Mouse (Mus musculus) WW6 (cell line): ENCODE results near the gene Setd1b.

Experiments
- DNase-seq: peaks from one replicate; pipeline ENCODE4 v3.0.0-alpha.2; 2013; ENCODE audit warnings: low read depth, low spot score

The Setd1b gene

DNA sequence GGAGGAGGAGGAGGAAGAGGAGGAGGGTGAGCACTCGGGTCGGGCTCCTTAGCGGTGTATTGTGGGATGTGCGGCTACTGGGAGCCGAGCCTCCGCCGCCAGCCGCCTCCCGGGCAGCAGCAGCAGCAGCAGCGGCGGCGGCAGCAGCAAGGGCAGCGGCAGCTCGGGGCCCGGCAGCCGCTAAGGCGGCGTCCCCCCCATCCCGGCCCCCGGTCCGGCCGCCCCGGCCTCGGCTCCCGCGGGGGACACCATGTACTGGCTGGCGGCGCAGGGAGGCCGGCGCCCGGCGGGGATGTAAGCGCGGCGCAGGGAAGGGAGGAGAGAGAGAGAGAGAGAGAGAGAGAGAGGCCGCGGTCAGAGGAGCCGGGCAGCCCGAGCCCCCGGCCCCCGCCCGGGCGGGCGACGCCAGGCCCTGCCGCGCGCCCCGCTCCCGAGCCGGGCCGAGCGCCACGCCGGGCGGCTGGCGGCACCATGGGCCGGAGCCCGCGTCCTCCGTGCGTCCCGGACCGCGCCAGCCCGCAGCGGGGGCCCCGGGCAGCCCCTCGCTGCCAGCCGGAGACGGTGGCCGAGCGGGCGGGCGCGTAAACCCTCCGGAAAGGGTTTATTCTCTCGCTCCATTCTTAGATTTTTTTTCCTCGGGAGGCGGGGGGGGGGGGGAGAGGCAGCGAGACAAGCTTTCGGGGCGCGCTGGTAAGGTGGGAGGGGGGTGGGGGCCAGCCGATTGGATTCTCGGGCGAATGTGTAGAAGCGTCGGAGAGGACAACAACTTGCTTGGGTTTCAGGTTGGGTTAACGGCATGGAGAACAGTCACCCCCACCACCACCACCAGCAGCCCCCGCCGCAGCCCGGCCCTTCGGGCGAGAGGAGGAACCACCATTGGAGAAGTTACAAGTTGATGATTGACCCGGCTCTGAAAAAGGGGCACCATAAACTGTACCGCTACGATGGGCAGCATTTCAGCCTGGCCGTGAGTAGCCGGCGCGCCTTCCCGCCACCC lies at the start of gene Setd1b:
Gene Setd1b (plus strand): TSS at position 33 of the 997 bp plus-strand sequence.
- no peak for DNase-seq

DNA sequence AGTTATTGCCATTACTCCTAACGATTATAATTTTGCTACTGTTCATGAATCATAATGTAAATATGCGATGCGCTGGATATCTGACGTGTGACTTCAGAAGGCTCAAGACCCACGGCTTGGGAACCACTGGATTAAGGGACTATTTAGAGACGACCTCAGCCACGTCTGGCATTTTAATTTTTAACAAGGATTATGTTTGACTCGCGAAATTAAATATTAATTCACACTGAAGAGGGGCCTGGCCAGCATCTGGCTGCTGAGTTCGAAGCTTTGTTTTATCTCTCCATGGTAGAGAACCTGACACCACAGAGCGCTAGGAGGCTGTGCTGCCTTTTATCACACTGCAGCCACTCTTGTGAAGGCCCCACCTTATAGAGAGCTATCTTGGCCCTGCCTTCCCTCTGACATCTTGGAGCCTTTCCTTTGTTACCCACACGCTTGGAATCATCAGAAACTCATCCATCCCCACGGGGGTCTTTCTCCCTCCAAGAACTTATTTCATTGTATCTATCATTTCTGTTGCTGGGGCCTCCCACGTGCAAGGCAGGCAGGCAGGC lies 48.8 kb upstream of the Setd1b start:
- DNase-seq: no peak

DNA sequence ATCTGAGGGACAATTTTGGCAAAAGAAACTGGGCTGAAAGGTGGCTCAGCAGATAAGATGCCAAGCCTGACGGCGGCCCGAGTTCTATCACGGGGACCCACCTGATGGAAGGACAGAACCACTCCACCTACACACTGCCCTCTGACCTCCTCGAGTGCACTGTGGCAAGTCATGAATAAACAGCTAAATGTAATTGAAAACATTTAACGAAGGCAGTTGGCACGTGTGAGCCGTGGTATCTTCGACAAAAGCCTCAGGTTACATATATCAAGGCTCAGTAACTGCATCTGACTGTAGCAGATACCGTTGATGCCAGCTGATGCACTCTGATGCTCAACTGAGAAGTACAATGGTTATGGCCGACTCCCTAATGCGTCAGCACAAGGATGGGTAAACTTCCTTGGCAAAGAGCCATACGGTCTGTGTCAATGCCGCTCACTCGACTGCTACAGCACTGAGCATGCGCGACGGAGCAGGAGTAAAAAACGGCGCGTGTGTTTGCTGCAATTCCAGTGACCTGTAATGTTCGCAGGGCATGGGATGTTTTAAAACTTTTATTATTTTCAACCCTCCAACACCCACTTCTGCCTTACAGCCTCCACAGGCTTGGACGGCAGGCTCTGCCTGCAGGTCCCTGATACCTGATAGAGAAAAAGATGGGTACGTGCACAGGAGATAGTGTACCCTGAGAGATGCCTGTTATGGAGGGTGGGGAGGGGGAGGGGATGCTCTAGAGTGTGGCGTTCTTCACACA lies 47.6 kb upstream of the Setd1b start:
- no peak for DNase-seq

DNA sequence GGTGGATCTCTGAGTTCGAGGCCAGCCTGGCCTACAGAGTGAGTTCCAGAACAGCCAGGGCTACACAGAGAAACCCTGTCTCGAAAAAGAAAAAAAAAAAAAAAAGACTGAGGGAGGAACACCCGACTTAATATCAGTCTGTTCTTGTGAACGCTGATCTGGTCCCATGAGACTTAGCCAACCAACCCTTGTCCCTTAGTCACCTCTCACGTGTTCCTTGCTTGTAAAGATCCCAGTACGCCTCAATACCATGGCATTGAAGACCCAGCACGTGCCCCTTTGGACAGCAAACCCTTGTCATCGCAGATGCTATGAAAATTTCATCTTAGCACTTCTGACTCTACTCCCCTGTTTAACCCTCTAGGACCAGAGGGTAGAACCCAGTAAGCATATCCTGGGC lies 45.7 kb upstream of the Setd1b start:
- DNase-seq: no peak

DNA sequence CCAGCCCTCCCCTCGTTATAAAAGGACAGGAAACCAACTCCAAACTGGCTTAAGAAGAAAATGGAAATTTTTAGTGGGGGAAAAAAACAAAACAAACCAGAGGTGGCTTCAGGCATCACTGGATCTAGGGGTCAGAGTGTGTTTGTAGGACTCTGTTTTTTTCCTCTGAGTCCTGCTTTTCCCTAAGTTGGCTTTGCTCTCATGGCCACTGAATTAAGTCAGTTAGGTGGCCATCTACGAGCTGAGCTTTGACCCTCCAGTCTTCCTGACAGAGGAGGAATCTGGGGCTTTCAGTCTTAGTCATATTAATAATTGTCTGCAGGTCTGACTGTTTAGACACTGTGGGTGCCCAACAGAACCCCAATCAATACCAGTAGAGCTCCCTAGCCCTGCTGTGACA lies 43.5 kb upstream of the Setd1b start:
- DNase-seq: no peak

DNA sequence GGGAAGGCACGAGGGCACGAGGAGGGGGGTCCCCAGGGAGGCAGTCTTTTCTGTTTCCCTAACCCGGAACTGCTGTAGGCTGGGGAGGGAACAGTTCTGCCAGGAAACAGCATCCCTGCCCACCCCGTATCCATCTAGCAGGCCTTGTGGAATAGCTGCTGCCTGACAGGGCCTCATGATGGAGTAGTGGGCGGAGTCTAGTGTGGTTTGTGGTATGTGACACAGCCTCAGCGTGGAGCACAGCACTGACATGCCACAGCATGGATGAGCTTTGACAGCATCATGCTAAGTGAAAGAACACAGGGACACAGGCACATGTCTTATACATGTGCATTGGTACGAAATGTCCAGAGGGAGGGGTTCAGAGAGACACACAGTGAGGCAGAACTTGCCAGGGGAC lies 39.6 kb upstream of the Setd1b start:
- DNase-seq: no peak

DNA sequence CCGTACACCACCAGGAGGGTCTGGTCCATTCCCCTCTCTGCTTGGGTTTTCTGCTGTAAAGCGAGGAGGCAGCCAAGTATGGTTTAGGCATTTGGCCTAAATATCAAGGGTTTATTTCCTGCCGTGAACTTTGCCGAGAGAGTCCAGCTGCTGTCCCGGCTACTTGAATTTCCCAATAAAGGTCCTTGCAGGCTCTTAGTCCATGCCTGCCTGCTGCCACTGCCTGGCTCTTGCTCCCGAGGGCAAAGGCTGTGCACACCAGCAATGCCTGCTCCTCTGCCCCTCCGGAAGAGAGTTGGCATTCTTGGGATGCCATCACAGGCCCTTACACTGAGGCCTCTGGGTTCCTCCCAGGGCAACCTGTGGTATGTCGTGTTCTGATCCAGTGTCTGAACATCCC lies 38.4 kb upstream of the Setd1b start:
- no peak for DNase-seq

DNA sequence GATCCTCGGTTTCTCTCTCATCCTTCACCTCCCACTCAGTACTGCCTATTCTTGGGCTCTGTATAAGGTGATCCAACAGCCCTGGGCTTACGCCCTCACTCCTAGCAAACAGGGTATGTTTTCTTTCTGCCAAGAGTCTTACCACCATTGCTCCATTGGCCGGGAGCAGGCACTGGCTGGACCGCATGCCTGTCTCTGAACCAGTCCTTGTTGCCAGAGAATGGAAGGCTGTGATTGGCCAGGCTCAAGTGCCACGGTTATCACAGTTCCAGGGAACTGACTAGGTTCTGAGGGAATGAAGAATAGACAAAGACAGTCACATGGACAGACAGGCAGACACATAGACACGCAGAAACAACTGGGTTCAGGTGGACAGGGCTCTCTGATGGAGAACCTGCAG lies 37.2 kb upstream of the Setd1b start:
- DNase-seq: no peak

DNA sequence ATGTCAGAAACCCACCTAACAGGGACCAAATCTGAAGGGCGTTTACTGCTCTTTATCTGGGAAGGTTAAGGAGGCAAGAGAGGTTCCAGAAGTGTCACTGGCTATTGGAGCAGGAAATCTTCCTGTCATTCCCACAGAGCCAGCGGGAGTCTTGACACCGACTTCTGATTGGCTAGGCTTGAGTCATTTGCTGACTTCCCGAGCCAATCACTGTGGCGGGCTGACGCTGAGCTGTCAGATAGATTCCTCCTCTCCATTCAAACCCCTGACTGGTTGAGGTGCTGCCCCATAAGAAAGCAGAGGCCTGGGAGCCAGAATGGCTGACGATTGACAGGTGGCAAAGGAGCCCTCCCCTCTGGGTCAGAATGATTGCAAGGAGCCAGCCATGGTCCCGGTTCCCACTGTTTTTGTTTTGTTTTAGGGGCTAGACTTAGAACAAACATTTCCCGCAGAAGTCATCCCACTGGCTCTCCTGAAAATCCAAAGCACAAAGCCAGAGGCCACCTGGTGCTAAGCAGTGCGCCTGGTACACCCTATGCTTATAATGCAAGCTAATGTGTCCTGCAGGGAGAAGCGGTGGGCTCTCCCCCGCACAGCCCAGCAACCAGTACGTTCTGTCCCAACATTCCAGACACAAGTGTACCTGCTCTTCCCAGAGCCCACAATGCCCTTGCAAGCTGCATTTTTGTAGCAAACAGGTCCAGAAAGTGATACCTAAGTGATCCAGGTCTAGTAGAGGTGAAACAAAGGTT lies 32.4 kb upstream of the Setd1b start:
- no peak for DNase-seq

DNA sequence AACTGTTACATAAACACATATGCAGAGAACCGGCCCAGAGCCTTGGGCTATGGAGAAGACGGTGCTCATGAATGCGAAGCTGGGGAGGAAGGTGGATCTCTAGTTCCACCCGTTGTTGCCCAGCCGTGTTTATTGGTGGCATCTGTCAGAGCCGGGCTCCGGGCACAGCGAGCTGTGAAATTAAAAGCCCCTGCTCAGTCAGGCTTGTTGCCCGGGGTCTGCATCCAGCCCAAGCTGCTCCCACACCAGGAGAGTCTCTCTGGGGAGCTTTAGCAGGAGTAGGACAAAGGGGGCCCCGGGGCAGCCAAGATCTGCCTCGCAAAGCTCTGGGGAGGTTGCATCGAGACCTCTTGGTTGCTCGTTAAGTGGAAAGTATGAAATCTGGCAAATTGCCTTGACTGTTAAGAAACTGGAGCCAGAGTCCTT lies 31.7 kb upstream of the Setd1b start:
- no peak for DNase-seq

DNA sequence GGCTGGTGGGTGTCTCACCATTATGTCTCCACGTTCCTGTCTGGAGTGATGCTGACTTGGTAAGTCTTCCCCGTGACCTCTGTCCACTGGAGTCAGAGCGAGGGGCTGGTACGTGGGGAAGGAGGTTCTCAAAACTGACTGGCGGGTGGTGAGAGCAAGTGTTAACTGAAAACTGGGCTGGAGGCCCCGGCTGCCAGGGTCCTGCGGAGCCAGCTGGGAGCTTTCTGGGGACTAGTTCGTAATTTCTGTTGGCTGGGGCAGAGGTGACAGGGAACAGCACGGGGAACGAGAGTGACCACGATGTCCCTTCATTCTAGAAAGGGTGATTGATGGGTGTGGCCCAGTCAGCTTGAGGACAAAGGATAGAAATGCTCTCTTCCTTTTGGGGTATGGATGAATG lies 27.9 kb upstream of the Setd1b start:
- DNase-seq: no peak

DNA sequence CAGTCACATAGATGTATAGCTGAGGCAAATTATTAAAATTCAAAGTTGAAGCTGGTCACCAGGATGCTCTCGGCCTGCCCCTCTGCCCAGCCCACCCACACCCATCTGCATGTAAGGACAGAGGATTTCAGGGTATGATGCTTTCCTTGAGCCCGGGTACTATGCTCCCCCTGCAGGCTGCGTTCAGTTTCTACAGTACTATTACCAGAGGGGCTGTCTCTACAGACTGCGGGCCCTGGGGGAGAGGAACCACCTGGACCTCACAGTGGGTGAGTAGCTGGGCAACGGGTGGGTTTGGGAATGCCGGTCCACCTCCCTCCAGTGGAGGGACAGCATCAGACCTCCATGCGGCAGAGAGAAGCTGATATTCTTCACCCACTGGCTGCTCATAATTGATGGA lies 27.1 kb upstream of the Setd1b start:
- DNase-seq: no peak

DNA sequence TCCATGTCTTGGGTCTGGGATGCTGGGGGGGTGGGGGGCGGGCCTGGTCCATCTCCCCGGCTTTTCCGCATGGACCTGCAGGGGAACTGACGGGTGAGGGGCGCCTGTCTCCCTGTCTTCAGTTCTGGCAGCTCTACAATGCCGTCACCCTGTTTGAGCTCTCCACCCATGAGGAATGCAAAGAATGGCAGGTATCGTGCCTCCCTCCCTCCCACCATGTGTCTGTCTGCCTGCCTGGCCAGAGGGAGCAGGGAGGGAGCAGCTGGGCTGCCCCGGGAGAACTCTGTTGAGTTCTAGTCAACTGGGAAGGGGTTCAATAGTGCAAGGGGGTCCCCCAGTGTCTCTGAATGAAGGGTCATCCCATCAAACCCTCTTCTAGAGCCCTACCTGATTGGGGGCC lies 25.9 kb upstream of the Setd1b start:
- no peak for DNase-seq

DNA sequence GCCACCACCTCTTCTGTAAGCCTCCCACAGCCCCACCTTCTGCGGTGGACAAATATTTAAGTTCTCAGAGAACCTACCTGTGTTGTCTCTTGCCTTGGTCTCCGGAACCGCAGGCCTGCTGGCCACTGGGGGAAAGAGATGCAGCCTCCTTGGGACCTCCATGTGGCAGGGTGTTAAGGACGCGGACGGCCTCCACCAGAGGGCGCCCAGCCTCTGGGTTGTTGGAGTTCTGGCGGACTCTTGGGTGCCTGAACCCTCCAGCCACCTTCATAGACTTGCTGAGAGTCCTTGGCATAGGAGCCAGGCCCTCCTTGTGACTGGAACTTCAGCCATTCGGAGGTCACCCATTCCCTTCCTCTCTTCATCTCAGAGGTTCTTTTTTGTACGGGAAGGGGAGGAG lies 24.7 kb upstream of the Setd1b start:
- DNase-seq: no peak

DNA sequence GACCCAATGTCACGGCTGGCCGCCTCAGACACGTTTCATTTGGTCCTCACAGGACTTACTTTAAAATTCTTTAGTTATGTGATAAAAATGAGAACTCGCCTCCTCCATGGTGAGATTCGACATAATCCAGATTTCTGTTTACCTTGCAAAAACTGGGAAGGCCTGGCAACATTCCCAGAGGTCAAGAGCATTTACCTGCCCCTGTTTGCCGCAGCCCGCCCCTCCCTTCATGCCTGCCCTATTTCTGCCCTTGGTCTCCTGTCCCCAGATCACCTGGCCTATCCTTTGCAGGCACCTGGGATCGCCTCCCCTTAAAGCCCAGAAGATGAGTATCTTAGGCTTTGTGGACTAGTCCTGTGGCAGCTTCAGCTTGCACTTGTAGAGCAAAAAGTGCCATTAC lies 24.2 kb upstream of the Setd1b start:
- no peak for DNase-seq

DNA sequence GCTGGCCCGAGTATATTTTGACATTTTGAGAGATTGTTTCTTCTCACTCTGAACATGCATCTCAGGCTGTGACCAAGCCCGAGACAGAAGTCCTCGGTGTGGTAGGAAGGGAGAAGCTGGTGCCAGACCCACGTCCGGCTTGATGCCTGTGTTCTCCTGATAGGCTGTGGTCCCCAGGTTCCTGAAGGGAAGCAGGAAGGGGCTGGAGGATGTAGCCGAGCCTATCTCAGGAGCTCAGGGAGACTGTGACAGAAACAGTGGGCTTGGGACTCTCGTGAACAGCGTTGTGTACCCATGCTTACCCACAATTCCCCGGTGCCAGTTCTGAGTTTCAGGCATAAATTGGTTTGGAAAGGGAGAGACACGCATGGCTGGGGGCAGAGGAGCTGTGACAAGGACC lies 23.2 kb upstream of the Setd1b start:
- DNase-seq: no peak

DNA sequence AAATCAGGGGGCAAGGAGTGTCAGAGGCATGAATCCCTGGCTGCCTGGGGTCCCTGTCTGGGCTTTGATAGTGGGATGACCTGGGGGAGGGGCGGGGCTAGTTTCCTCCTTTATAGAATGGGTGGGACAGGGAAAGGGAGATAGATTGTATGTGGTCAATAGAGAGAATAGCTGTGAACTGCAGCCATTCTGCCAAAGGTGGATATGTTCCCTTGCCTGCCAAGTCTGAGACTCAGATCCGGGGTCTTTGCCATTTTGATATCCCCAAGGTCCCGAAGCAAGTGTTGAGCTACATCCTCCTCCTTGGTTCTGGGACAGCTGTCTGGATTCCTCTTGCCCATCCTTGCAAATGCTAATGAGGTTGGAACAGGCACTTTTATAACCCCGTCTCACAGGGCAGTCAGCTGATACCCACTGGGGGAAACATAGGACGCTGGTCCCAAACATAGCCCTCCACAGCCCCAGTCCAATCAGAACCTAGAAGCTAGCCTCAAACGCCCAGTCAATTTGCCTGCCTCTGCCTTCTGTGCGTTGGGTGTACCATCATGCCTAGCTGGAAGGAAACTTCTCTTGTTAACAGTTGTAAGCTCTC lies 21.3 kb upstream of the Setd1b start:
- no peak for DNase-seq

DNA sequence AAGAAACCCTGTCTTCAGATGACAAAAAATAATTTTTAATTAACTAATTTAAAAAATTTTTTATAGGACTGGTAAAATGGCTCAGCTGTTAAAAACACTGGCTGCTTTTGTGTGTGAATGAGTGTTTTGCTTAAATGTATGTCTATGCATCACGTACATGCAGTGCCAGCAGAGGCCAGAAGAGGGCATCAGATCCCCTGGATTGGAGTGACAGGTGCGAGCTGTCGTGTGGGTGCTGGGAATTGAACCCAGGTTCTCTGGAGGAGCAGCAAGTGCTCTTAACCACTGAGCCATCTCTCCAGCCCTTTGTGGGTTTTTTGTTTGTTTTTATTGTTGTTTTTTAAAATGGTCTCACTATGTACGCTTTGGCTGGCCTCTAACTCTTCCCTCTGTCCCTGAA lies 19.8 kb upstream of the Setd1b start:
- no peak for DNase-seq

DNA sequence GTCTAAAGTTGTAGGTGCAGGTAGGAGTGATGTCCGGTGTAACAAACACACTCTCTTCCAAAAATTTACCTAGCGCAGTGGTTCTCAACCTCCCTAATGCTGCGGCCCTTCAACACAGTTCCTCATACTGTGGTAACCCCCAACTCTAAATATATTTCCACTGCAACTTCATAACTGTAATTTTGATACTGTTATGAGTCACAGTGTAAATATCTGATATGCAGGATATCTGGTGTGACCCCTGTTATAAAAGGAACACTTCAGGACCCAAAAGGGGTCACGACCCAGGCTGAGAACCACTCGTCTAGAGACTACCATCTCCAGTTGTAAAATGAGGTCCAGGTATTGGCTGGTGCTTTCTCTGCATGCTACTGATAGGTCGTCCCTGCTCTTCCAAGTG lies 16.9 kb upstream of the Setd1b start:
- no peak for DNase-seq

DNA sequence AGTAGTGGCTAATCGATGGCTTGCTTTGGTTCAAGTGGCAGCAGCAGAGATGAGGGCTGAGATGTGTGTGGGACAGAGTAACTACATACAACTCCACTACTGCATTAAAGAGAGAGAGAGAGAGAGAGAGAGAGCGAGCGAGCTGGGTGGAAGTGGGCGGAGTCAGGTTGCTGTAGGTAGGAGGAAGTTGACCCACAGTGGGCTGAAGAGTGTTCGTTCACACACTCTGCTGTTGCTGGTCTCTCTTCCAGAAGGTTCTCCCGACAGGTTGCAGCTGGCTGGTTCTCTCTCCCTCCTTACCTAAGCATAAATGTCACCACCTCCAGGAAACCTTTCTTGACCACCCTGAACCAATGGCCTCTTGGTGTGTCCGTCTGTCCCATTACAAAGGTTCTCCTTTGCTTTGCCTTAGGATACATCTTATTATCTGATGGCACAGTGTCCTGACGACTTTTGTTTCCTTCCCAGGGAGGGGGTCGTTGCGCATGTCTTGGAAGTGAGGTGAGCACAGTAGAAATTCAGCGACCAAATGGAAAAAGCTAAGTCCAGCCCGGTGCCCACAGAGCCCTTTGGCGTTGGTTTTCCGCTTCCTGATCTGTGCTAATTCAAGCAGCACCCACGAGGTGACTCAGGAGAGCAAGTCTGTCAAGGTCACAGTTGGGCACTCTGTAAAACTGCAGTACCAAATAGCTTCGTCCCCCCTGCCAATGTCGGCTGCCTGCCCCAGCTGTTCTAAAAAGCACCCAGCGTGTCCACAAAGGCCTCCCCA lies 16.2 kb upstream of the Setd1b start:
- DNase-seq: no peak

DNA sequence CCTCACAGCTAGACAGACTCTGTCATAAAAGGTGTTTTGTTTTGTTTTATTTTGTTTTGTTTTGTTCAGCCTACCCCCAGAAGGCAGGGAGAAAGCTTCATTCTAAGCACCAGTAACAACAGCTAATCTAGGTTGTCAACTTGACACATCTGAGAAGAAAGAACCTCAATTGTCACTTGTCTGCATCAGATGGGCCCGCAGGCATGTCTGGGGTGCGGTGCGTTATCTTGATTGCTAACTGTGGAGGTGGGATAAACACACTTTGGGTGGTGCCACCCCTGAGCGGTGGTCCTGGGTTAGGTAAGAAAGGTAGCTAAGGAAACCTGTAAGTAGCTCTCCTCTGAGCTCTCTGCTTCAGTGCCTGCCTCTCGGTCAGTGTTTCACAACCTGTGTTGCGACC lies 15.0 kb upstream of the Setd1b start:
- no peak for DNase-seq
